Mouse (Mus musculus) 3T3-L1 (cell line): ENCODE results near the gene Fank1.

ENCODE experiments used
- DNase-seq: peaks from one replicate; pipeline ENCODE4 v3.0.0-alpha.2; 2015; ENCODE audit warnings: low read depth, low spot score

The Fank1 gene

GRCm38 (mm10) chr7:133891298-133891697 lies 114.6 kb downstream of the Fank1 start:
- no peak for DNase-seq

GRCm38 (mm10) chr7:133891796-133892195 lies 115.1 kb downstream of the Fank1 start:
- no peak for DNase-seq

- DNase-seq, result no peak
Measured at GRCm38 (mm10) chr7:133899391-133899790, 122.7 kb downstream of the Fank1 start.

- no peak for DNase-seq
Measured at GRCm38 (mm10) chr7:133908966-133909365, 132.3 kb downstream of the Fank1 start.

GRCm38 (mm10) chr7:133909833-133910375 lies 133.2 kb downstream of the Fank1 start:
- no peak for DNase-seq

- no peak for DNase-seq
Measured at GRCm38 (mm10) chr7:133911881-133912280, 135.2 kb downstream of the Fank1 start.

GRCm38 (mm10) chr7:133916230-133916629 lies 139.6 kb downstream of the Fank1 start:
- DNase-seq, result no peak

GRCm38 (mm10) chr7:133919306-133919705 lies 142.6 kb downstream of the Fank1 start:
- DNase-seq, result no peak

- DNase-seq, result no peak
Measured at GRCm38 (mm10) chr7:133919918-133920317, 143.3 kb downstream of the Fank1 start.

- DNase-seq, result no peak
Measured at GRCm38 (mm10) chr7:133920724-133921123, 144.1 kb downstream of the Fank1 start.

- DNase-seq, result no peak
Measured at GRCm38 (mm10) chr7:133921291-133921690, 144.6 kb downstream of the Fank1 start.

GRCm38 (mm10) chr7:133923994-133924393 lies 147.3 kb downstream of the Fank1 start:
- no peak for DNase-seq

- DNase-seq, result no peak
Measured at GRCm38 (mm10) chr7:133925771-133926170, 149.1 kb downstream of the Fank1 start.

- no peak for DNase-seq
Measured at GRCm38 (mm10) chr7:133928981-133929380, 152.3 kb downstream of the Fank1 start.
